Mouse (Mus musculus) spleen, adult 2 months (tissue): ENCODE results near the gene Ccs.

ENCODE experiments used
- CTCF ChIP-seq: fragments of 200-500 bp; IDR thresholded peaks from 2 replicates; pipeline ENCODE4 v1.5.1; 2011; ENCODE audit warnings: mild to moderate bottlenecking, inconsistent platforms; ENCODE audit not compliant: insufficient read depth, insufficient read length, insufficient replicate concordance; ENCODE audit errors: extremely low read depth
- POLR2A ChIP-seq: fragments of 200-500 bp; IDR thresholded peaks from 2 replicates; pipeline ENCODE4 v1.6.1; 2011; ENCODE audit warnings: low read depth, low read length, inconsistent platforms

DNA sequence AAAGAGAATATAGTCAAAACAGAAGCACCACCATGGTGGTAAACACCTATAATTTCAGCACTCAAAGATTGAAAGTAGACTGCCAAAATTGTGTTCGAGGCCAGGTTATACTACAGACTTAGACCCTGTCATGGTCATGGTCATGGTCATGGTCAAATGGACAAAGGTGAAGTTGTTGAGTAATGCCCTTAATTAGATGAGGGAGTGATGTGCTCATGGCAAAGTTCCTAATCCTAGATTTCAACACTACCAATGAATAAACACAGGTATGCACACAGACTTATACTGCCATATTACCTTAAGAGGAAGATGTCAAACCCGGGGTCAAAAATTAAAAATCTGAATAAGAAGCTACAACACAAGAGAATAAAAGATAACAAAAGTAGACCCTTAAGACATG lies 52.8 kb downstream of the Ccs start:
- TF ChIP-seq CTCF (no peak), POLR2A (no peak)
